Mouse (Mus musculus): Measurements from ENCODE around the gene Ncln. TPM values are rescaled to one million over a fixed set of nuclear protein-coding genes. Genes with fewer than 3 reads are reported as not detected.

Ncln gene
- polyA plus RNA-seq, 1 experiment from 2014 or later: 93.5 TPM

DNA sequence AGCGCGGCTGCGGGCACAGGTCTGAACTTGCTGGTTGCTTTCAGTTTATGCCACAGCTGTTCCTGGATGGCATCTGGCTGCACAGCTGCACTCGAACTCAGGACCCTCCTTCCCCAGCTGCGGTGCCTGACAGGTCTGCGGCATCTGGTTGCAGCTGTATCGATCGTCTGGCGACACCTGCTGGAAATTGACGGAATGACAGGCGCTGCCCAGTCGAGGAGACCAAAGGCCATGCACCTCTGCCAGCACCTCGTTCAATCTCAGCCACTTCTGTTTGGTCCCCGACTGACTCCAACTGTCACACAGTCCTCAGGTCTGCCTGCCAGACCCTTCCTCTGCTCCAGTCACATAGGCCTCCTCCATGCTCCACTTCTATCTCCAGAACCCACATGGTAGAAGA, 30.6 kb upstream of the Ncln start:
- H3K27me3 ChIP-seq: 0 out of 2 replicates have a peak, but pooled peaks cover 6% of the 10 kb centered on the region
- H3K4me1 ChIP-seq: peaks cover 12% of the 10 kb centered on the region; the same call in 1 of the 2 replicates
- no peak overlapping the region for H3K9ac ChIP-seq
- no peak overlapping the region for H3K4me2 ChIP-seq
- WGBS: 14% methylated on average over 14 of the region's 14 CpGs
- no peak for ATAC-seq (replicated peaks; ENCODE audit: low FRiP score)
- H3K27ac ChIP-seq: no peak overlapping the region
- H3K9me3 ChIP-seq (replicated peaks): no peaks in the 10 kb centered on the region
- H3K36me3 ChIP-seq: peaks cover 32% of the 10 kb centered on the region
- no peak overlapping the region for H3K4me3 ChIP-seq (replicated peaks)

DNA sequence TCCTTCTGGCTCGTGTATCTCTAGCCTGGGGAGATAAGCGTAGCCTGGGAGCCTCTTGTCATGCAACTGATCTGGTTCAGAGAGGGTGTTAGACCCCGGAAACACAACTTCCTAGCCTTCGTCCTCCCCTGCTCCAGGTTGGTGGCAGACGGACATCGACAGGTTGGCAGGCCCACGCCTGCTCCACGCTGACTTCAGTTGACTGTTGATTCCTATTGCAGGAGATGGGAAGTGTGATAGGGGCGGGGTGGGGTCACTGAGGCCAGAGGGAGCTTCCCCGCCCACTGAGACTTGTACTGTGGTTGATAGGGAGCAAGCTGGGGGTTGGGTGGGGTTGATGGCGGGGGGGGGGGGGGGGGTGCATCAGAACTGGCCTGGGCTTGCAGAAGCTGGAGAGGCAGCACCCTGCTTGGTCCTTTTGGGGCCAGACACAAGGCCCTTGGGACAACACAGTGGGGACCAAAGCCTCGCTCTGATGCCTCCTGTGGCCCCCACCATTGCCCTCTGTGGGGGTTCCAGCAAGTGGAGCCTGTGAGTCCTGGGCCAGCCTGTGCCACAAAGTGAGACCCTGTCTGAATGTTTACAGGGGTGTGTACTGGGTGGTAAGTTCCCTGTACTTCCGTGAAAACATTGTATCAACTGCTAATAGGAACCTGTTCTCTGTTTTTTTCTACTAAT, 29.0 kb upstream of the Ncln start:
- Histone ChIP-seq H3K9me3 (replicated peaks) (no peaks in the 10 kb centered on the region), H3K27ac (no peak overlapping the region), H3K36me3 (peaks cover 16% of the 10 kb centered on the region), H3K9ac (no peak overlapping the region), H3K27me3 (0 out of 2 replicates have a peak, but pooled peaks cover 6% of the 10 kb centered on the region), H3K4me1 (peaks cover 12% of the 10 kb centered on the region; the same call in 1 of the 2 replicates), H3K4me2 (no peak overlapping the region), H3K4me3 (replicated peaks) (no peak overlapping the region)
- no peak for ATAC-seq (replicated peaks; ENCODE audit: low FRiP score)
- 57% methylated on average over 13 of the region's 13 CpGs for WGBS

DNA sequence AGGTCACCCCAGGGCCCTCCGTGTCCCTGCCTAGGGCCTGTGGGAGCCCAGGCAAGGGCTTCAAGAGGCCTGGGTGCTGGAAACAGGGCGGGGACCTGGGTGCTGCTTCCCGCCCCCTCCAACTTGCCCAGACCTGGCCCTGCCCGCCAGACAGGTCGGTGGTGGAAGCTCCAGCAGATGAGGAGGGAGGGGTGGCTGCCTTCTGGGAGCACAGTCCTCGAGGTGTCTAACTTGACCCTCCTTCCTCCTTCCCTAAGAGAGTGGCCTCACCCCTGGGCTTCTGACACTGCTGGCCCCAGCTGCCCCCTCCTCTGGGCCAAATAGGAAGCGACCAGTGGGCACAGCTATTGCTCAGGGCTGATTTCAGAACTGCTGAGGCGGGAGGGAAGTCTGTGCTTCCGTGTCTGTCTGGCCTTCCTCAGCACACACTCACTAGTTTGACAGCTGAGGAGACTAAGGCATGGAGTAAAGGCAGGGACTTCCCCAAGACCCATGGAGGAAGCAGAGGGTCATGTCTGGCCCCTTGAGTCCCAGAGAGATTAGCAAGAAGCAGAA, 27.9 kb upstream of the Ncln start, which contains the start of gene Gna15:
TSS of gene Gna15 (minus strand) at position 175 of the 555 bp plus-strand sequence.
- Histone ChIP-seq H3K9ac (no peak within 1 kb of the TSS; the same call in 1 of the 2 replicates), H3K4me2 (0 out of 2 replicates have a peak within 1 kb of the TSS, but pooled peaks have one; percentile 4), H3K27me3 (0 out of 2 replicates have a peak, but pooled peaks cover 6% of the 10 kb centered on the region), H3K27ac (no peak within 1 kb of the TSS), H3K36me3 (peaks cover 5% of the 10 kb centered on the region), H3K4me1 (peaks cover 12% of the 10 kb centered on the region; the same call in 1 of the 2 replicates), H3K9me3 (replicated peaks) (no peaks in the 10 kb centered on the region), H3K4me3 (replicated peaks) (no peak within 1 kb of the TSS)
- WGBS: 21% methylated on average over 9 of the region's 9 CpGs
- ATAC-seq (replicated peaks; ENCODE audit: low FRiP score): no peak

DNA sequence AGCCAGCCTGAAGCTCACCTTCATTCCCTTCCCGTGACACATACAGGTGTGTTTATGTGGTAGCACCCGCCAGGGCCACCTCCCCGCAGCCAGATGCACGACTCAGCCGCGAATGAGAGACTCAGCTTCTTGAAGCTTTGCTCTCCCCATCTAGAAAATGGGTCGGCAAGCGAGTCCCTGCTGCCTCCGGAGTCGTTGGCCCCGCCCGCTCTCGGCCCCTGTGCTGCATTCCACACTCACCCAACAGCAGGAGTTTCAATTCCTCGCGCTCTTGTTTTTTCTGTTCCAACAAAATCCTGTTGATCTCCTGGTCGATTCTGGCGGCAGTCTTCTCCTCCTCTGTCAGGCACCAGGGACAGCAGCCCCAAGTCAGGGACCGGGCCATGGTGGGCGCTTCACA, 27.4 kb upstream of the Ncln start:
- no peak overlapping the region for H3K4me3 ChIP-seq (replicated peaks)
- peaks cover 14% of the 10 kb centered on the region; the same call in 1 of the 2 replicates for H3K4me1 ChIP-seq
- ATAC-seq (replicated peaks; ENCODE audit: low FRiP score): no peak
- 0 out of 2 replicates have a peak overlapping the region, but pooled peaks have one; percentile 4 for H3K4me2 ChIP-seq
- H3K27ac ChIP-seq: no peak overlapping the region
- no peaks in the 10 kb centered on the region for H3K36me3 ChIP-seq
- no peak overlapping the region; the same call in 1 of the 2 replicates for H3K9ac ChIP-seq
- H3K27me3 ChIP-seq: 0 out of 2 replicates have a peak, but pooled peaks cover 6% of the 10 kb centered on the region
- 17% methylated on average over 19 of the region's 19 CpGs for WGBS
- no peaks in the 10 kb centered on the region for H3K9me3 ChIP-seq (replicated peaks)

DNA sequence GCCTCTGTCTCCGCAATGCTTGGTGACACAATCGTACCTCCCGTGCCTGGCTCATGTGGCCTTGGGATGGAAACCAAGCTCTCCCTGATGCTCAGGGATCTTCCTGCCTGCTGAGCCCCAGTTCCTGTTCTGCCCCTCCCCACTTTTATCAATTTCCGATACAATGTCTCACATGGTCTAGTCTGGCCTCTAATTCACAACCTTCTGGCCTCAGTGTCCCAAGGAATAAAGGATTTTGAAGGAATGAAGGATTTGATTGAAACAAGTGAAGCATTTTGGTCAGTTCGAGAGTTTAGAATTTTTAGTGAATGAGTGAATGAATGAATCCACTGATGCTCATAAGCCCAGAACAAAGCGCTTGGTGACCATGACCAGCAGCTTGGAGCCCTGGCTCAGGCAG, 26.9 kb upstream of the Ncln start:
- Histone ChIP-seq H3K36me3 (no peaks in the 10 kb centered on the region), H3K27me3 (0 out of 2 replicates have a peak, but pooled peaks cover 6% of the 10 kb centered on the region), H3K4me3 (replicated peaks) (no peak overlapping the region), H3K9ac (no peak overlapping the region), H3K9me3 (replicated peaks) (no peaks in the 10 kb centered on the region), H3K4me1 (peaks cover 16% of the 10 kb centered on the region; the same call in 1 of the 2 replicates), H3K4me2 (no peak overlapping the region), H3K27ac (no peak overlapping the region)
- WGBS: 74% methylated on average over 6 of the region's 6 CpGs
- ATAC-seq (replicated peaks; ENCODE audit: low FRiP score): no peak

DNA sequence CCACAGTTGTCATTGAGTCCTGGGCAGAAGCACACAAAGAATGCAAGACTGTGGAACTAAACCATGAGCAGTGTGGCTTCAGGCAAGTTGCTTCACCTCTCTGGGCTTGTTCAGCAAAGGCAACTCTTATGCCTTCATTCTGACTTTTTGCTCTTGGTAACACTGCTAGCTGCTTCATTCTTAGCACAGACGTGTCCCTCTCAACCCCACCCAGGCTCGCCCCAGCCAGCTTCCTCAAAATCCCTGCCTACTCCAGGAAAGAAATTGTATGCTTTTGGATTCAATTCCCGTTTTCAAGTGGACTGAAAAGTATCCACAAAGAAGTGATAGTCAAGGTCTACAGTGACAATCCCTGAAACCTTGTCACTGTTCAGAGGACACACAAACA, 23.8 kb upstream of the Ncln start:
- Histone ChIP-seq H3K36me3 (no peaks in the 10 kb centered on the region), H3K4me3 (replicated peaks) (no peak overlapping the region), H3K27ac (no peak overlapping the region), H3K4me2 (no peak overlapping the region), H3K27me3 (0 out of 2 replicates have a peak, but pooled peaks cover 8% of the 10 kb centered on the region), H3K4me1 (peaks cover 15% of the 10 kb centered on the region; the same call in 1 of the 2 replicates), H3K9ac (no peak overlapping the region), H3K9me3 (replicated peaks) (no peaks in the 10 kb centered on the region)
- ATAC-seq (replicated peaks; ENCODE audit: low FRiP score): no peak
- WGBS: 69% methylated on average over 3 of the region's 3 CpGs

DNA sequence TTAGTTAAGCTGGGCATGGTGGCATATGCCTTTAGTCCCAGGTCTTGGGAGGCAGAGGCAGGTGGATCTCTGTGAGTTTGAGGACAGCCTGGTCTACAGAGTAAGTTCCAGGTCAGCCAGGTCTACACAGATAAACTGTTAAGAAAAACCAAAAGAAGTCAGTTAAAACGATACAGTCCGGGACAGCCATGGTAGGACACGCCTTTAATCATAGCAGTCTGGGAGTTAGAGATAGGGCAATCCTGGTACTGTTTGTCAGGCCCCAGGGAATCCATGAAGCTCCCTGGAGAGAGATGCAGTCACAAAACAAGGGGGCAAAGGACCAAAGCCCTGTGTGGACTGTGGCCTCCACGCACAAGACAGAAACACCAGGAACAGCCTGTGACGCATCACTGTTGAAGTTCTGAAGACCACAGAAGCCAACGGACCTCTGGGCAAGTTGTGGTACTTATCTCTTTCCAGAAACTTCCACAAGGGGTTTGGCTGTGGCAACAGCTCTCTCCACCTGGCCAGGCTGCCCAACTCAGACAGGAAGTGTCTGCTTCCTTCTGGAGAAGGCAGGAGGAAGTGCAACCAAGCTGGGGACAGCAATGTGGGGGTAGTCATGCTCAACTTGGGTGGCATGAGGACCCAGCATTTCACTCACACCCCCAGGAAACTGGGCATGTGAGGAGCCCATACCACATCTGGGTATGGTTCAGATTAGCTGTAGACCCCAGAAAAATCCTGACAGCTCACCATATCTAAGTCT, 23.2 kb upstream of the Ncln start:
- Histone ChIP-seq H3K4me3 (replicated peaks) (no peak overlapping the region), H3K27ac (no peak overlapping the region), H3K36me3 (no peaks in the 10 kb centered on the region), H3K9me3 (replicated peaks) (no peaks in the 10 kb centered on the region), H3K4me1 (peaks cover 13% of the 10 kb centered on the region; the same call in 1 of the 2 replicates), H3K9ac (no peak overlapping the region), H3K4me2 (no peak overlapping the region), H3K27me3 (0 out of 2 replicates have a peak, but pooled peaks cover 6% of the 10 kb centered on the region)
- 77% methylated on average over 6 of the region's 6 CpGs for WGBS
- no peak for ATAC-seq (replicated peaks; ENCODE audit: low FRiP score)

DNA sequence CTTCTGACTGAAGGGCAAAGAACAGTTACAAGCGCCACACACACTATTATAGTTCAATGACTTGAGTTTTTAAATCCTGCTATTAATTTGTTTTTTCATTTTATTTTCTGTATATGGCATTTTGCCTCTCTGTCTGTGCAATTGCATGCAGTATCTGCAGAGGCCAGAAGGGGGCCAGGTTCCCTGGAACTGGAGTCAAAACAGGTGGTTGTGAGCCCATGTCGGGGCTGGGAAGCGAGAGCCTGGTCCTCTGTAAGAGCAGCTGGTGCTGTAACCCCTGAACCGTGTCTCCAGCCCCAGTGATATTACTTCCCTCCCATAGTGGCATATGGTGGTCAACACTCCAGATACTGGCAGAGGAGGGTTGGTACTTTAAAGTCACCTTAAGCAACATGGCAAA, 22.4 kb upstream of the Ncln start:
- 14% methylated on average over 4 of the region's 4 CpGs for WGBS
- Histone ChIP-seq H3K4me2 (no peak overlapping the region), H3K9ac (no peak overlapping the region), H3K4me3 (replicated peaks) (no peak overlapping the region), H3K27me3 (0 out of 2 replicates have a peak, but pooled peaks cover 6% of the 10 kb centered on the region), H3K36me3 (no peaks in the 10 kb centered on the region), H3K27ac (no peak overlapping the region), H3K4me1 (peaks cover 6% of the 10 kb centered on the region; the same call in 1 of the 2 replicates), H3K9me3 (replicated peaks) (no peaks in the 10 kb centered on the region)
- peak; percentile 64 for ATAC-seq (replicated peaks; ENCODE audit: low FRiP score)

DNA sequence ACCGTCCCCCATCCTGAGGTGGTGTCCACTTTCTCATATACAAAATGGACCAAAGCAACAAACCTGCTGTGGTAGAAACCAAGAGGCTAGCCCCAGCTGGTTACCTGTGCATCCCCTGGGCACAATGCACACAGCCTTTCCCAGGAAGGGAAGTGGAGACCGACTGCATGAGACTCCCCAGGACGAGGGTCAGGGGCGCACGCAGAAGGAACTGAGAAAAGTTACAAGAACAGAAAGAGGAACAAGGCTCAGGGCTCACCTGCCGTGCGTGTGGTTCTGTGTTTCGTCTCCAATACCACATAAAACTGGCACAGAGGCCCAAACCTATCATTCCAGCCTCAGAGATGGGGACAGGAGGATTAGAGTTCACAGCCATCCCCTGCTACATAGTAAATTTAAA, 21.0 kb upstream of the Ncln start:
- Histone ChIP-seq H3K4me1 (peaks cover 4% of the 10 kb centered on the region), H3K9me3 (replicated peaks) (no peaks in the 10 kb centered on the region), H3K9ac (no peak overlapping the region), H3K36me3 (no peaks in the 10 kb centered on the region), H3K4me2 (no peak overlapping the region), H3K4me3 (replicated peaks) (no peak overlapping the region), H3K27ac (no peak overlapping the region), H3K27me3 (peaks cover 10% of the 10 kb centered on the region; the same call in 1 of the 2 replicates)
- 72% methylated on average over 8 of the region's 8 CpGs for WGBS
- ATAC-seq (replicated peaks; ENCODE audit: low FRiP score): no peak

DNA sequence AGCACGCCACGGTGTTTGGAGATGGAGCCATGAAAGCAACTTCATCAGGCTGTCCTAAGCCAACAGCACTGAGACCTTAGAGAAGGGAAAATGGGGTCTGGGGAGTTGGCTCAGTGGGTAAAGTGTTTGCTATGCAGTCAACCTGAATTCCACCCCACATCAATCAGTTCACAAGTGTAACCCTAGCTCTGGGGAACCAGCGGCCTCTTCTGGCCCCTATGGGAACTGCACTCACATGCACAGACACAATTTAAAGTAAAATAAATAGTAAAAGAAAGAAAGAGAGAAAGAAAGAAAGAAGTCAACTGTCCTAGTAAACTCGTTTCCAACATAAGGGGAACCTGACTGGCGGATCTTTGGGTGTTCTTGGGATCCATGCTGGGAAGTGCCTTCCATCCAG, 17.6 kb upstream of the Ncln start:
- 86% methylated on average over 5 of the region's 5 CpGs for WGBS
- H3K9me3 ChIP-seq (replicated peaks): no peaks in the 10 kb centered on the region
- H3K4me1 ChIP-seq: peaks cover 8% of the 10 kb centered on the region
- no peak overlapping the region for H3K9ac ChIP-seq
- H3K4me2 ChIP-seq: no peak overlapping the region
- peaks cover 19% of the 10 kb centered on the region for H3K27me3 ChIP-seq
- no peak overlapping the region for H3K27ac ChIP-seq
- ATAC-seq (replicated peaks; ENCODE audit: low FRiP score): no peak
- no peak overlapping the region for H3K4me3 ChIP-seq (replicated peaks)
- H3K36me3 ChIP-seq: no peaks in the 10 kb centered on the region

DNA sequence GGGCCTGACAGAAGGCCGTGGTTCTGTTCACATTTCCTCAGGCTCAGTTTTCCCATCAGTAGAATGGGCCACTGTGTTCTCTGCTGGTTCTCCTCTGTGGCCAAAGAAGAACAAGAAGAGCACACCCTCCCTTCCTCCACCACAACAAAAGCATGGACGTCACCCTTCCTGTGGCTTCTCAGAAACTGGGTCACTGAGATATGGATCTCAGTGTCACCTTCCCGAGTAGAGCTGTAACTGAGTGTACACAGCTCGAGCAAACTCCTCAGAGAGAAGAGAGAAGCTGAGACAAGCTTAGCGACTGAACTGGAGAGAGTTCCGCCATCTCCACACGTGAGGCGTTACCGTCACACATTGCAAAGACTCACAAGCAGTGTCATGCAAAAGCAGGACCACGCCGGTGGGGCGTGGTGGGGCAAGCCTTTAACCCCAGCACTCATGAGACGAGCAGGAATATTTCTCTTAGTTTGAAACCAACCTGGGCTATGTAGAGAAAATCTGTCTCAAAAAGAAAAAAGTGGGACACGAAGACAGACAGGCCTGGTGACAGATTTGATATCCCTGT, 14.1 kb upstream of the Ncln start:
- no peak overlapping the region for H3K4me3 ChIP-seq (replicated peaks)
- H3K9ac ChIP-seq: no peak overlapping the region
- peaks cover 16% of the 10 kb centered on the region for H3K27me3 ChIP-seq
- peaks cover 4% of the 10 kb centered on the region; the same call in 1 of the 2 replicates for H3K4me1 ChIP-seq
- no peak overlapping the region for H3K4me2 ChIP-seq
- H3K9me3 ChIP-seq (replicated peaks): no peaks in the 10 kb centered on the region
- 79% methylated on average over 14 of the region's 14 CpGs for WGBS
- H3K36me3 ChIP-seq: no peaks in the 10 kb centered on the region
- no peak overlapping the region for H3K27ac ChIP-seq
- no peak for ATAC-seq (replicated peaks; ENCODE audit: low FRiP score)
